Mouse (Mus musculus): ENCODE data around the gene Dab2ip. TPM values are rescaled to one million over a fixed set of nuclear protein-coding genes. Genes with fewer than 3 reads are reported as not detected.

Dab2ip gene
- 42.8 and 50.5 TPM in 2 replicates for polyA plus RNA-seq (2014; fragmentation: Nextera tagmentation; extraction: Ambion mirVana)

DNA sequence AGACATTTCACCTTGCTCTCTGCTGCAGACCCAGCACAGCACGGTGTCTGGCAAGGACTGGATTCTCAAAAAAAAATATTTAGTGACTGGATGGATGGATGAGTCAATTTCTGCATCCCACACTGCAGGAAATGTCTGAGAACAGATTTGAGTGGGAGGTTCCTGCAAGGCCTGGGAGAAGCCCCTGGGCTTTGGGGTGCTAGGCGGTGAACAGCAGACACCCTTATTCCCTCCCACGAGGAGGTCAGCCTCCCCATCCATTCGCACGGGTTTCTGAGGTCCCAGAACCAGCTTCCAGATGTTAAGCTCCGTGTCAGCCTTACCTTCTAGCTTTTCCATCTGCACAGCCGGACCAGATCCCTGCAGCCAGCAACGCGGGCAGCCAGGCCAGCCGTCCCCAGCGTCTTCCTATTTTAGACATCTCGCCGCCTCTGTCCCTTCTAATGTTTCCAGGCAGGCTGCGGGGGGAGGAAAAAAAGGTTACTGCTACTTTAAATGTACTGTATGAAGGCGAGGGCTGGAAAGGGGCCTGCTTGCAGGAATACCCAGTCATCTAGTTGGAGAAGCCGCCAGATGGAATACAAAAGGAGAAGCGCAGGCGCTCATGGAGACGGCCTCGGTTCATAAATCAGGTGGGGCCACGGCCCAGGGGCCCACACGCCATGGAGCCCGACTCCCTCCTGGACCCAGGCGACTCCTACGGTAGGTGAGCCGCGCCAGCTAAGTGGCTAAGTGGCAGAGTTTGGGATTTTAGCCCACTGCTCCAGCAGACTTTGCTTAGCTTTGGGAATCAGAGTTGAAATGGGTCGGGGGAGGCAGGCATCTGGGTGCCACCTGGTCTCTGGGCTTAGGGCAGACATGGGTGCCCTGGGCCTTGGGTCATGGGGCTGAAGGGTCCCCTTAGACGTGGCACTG, at the start of gene Dab2ip:
Gene Dab2ip, plus strand, starts transcription at position 356 of the 915 bp plus-strand sequence.
- Histone ChIP-seq H3K4me2 (ENCODE audit: low read depth, low read length) (peak within 1 kb of the TSS; percentile 49), H3K4me1 (ENCODE audit: control insufficient read depth, insufficient read depth, low read length) (peaks cover 33% of the 10 kb centered on the region), H3K27me3 (replicated peaks; ENCODE audit: control insufficient read depth, insufficient read depth, low read length) (no peaks in the 10 kb centered on the region), H3K9me3 (ENCODE audit: control insufficient read depth, low read length) (no peaks in the 10 kb centered on the region), H3K36me3 (ENCODE audit: control insufficient read depth, insufficient read depth, low read length) (no peaks in the 10 kb centered on the region), H3K9ac (ENCODE audit: low read depth, low read length) (peak within 1 kb of the TSS; percentile 50), H3K4me3 (ENCODE audit: low read depth, low read length) (peak within 1 kb of the TSS; percentile 23), H3K27ac (replicated peaks; ENCODE audit: low read depth, low read length) (peak within 1 kb of the TSS; percentile 75)
- peak; percentile 54 for DNase-seq (ENCODE audit: low spot score)
- WGBS, result 32% methylated on average over 29 of the region's 29 CpGs
- 0 out of 2 replicates have a peak, but pooled peaks have one; percentile 27 for ATAC-seq (ENCODE audit: low read depth)

DNA sequence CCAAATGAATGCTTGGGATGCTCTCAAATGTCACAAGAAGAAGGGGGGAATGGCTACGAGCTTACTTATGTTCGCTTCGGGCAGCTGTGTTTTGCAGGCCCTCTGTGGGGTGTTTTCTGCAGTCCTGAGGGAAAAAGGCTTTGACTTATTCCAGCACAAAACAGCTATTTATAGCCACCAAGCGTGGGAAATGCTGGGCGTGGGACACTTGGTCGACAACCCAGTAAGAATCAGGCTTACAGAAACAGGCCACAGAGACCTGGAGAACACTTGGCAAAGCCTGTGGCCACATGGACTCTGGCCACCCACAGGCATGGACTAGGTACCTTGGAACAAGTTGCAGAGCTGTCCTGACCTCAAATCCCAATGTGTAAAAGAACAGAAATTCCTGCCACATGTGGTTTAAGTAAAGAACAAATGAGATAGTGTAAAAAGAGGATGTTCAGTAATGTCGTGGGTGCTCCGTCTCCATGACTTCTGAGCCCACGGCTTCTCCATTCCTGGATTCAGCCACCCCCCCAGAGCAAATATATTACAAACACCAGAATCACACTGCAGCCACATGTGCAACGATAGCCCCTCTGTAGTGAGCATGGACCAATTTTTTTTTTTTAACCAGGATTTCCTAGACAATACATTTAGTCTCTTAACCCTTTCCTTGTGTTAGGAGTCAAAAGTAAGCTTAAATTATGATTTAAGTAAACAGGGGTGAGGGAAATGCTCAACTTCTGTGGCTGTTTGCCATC, 49.3 kb upstream of the Dab2ip start:
- 0 out of 2 replicates have a peak overlapping the region, but pooled peaks have one; percentile 5 for H3K4me2 ChIP-seq (ENCODE audit: low read depth, low read length)
- DNase-seq (ENCODE audit: low spot score) (peak; percentile 92), ATAC-seq (ENCODE audit: low read depth) (peak; percentile 69)
- H3K27me3 ChIP-seq (replicated peaks; ENCODE audit: control insufficient read depth, insufficient read depth, low read length), result no peaks in the 10 kb centered on the region
- WGBS, result 17% methylated on average over 10 of the region's 10 CpGs
- H3K4me3 ChIP-seq (ENCODE audit: low read depth, low read length), result no peak overlapping the region
- H3K4me1 ChIP-seq (ENCODE audit: control insufficient read depth, insufficient read depth, low read length), result peaks cover 47% of the 10 kb centered on the region
- H3K36me3 ChIP-seq (ENCODE audit: control insufficient read depth, insufficient read depth, low read length), result no peaks in the 10 kb centered on the region
- no peaks in the 10 kb centered on the region for H3K9me3 ChIP-seq (ENCODE audit: control insufficient read depth, low read length)
- peak overlapping the region; percentile 73 for H3K27ac ChIP-seq (replicated peaks; ENCODE audit: low read depth, low read length)
- H3K9ac ChIP-seq (ENCODE audit: low read depth, low read length), result no peak overlapping the region

DNA sequence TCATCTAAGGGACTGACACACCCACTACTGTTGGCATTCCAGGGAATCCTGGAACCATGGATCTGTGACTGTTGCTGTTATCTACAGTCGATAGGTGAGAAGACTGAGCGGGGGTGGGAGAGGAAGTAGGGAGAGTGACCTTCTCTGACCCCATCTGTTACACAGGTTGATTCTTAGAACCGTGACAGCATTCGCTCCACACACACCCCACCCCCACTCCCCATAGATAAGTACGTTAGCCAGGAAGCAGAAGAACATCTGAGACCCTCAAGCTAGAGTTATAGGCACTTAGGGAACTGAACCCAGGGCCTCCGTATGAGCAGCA, 48.8 kb upstream of the Dab2ip start:
- H3K4me2 ChIP-seq (ENCODE audit: low read depth, low read length), result no peak overlapping the region
- DNase-seq (ENCODE audit: low spot score) (no peak), ATAC-seq (ENCODE audit: low read depth) (no peak)
- no peaks in the 10 kb centered on the region for H3K9me3 ChIP-seq (ENCODE audit: control insufficient read depth, low read length)
- peaks cover 44% of the 10 kb centered on the region for H3K4me1 ChIP-seq (ENCODE audit: control insufficient read depth, insufficient read depth, low read length)
- no peaks in the 10 kb centered on the region for H3K36me3 ChIP-seq (ENCODE audit: control insufficient read depth, insufficient read depth, low read length)
- no peak overlapping the region for H3K9ac ChIP-seq (ENCODE audit: low read depth, low read length)
- H3K27ac ChIP-seq (replicated peaks; ENCODE audit: low read depth, low read length), result peak overlapping the region; percentile 73
- WGBS, result 21% methylated on average over 6 of the region's 6 CpGs
- H3K4me3 ChIP-seq (ENCODE audit: low read depth, low read length), result no peak overlapping the region
- H3K27me3 ChIP-seq (replicated peaks; ENCODE audit: control insufficient read depth, insufficient read depth, low read length), result no peaks in the 10 kb centered on the region

DNA sequence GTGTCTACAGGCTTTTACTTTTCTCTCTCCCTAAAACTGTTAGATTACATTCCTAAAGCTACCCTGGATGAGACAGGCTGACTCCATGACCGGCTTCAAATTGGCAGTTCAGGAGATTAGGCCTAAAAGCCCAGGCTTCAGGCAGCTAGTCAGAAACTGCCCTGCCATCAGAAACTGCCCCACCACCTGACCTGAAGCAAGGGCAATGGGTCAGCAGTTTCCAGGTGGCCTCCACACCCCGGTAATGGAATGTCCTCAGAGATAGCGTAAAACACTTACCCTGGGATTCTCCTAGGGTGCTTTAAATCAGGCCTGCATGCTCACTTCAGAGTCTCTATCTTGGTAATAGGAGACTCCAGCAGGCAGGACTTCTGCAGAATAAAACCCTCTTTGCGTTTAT, 48.2 kb upstream of the Dab2ip start:
- Histone ChIP-seq H3K4me1 (ENCODE audit: control insufficient read depth, insufficient read depth, low read length) (peaks cover 40% of the 10 kb centered on the region), H3K9me3 (ENCODE audit: control insufficient read depth, low read length) (no peaks in the 10 kb centered on the region), H3K27me3 (replicated peaks; ENCODE audit: control insufficient read depth, insufficient read depth, low read length) (no peaks in the 10 kb centered on the region), H3K27ac (replicated peaks; ENCODE audit: low read depth, low read length) (0 out of 2 replicates have a peak overlapping the region, but pooled peaks have one; percentile 73), H3K36me3 (ENCODE audit: control insufficient read depth, insufficient read depth, low read length) (no peaks in the 10 kb centered on the region), H3K4me2 (ENCODE audit: low read depth, low read length) (no peak overlapping the region), H3K9ac (ENCODE audit: low read depth, low read length) (no peak overlapping the region), H3K4me3 (ENCODE audit: low read depth, low read length) (no peak overlapping the region)
- DNase-seq (ENCODE audit: low spot score) (no peak), ATAC-seq (ENCODE audit: low read depth) (no peak)
- 43% methylated on average over 4 of the region's 4 CpGs for WGBS

DNA sequence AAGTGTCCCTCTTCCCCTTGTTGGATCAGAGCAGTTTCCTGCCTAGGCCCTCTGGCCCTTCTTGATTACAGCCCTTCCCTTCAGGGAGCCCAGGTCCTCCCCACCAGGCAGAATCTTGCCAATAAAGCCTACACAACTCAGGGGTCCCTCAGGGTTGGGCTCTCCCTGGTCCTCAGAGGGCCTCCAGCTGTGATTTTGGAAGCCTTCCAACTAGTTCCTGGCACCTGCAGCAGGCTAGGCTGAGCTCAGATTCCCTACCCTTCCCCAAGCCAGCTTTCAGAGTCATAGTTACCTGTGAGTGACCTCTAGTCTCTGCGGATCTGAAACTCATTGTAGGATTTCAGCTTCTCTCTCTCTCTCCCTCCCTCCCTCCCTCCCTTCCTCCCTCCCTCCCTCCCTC, 47.1 kb upstream of the Dab2ip start:
- Histone ChIP-seq H3K9ac (ENCODE audit: low read depth, low read length) (no peak overlapping the region), H3K4me1 (ENCODE audit: control insufficient read depth, insufficient read depth, low read length) (peaks cover 44% of the 10 kb centered on the region), H3K4me3 (ENCODE audit: low read depth, low read length) (no peak overlapping the region), H3K27me3 (replicated peaks; ENCODE audit: control insufficient read depth, insufficient read depth, low read length) (no peaks in the 10 kb centered on the region), H3K4me2 (ENCODE audit: low read depth, low read length) (no peak overlapping the region), H3K36me3 (ENCODE audit: control insufficient read depth, insufficient read depth, low read length) (no peaks in the 10 kb centered on the region), H3K27ac (replicated peaks; ENCODE audit: low read depth, low read length) (no peak overlapping the region), H3K9me3 (ENCODE audit: control insufficient read depth, low read length) (no peaks in the 10 kb centered on the region)
- ATAC-seq (ENCODE audit: low read depth), result peak; percentile 30; the same call in 1 of the 2 replicates
- 25% methylated on average over 1 of the region's 1 CpGs for WGBS
- peak; percentile 59 for DNase-seq (ENCODE audit: low spot score)

DNA sequence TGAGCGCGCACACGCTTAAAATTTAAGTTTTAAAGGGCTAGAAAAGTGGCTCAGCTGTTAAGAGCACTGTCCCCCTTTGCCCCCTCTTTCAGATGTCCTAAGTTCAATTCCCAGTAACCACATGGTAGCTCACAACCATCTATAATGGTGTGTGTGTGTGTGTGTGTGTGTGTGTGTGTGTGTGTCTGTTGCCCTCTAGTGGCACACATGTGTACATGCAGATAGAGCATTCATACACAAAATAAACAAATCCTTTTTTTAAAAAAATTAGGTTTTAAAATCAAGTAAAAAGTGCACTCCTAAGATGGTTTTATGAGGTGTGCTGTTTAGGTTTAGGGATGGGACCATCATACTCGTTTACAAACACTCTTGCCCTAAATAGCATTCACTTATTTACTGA, 45.8 kb upstream of the Dab2ip start:
- Histone ChIP-seq H3K27ac (replicated peaks; ENCODE audit: low read depth, low read length) (no peak overlapping the region), H3K9ac (ENCODE audit: low read depth, low read length) (no peak overlapping the region), H3K4me3 (ENCODE audit: low read depth, low read length) (no peak overlapping the region), H3K4me1 (ENCODE audit: control insufficient read depth, insufficient read depth, low read length) (peaks cover 37% of the 10 kb centered on the region), H3K27me3 (replicated peaks; ENCODE audit: control insufficient read depth, insufficient read depth, low read length) (no peaks in the 10 kb centered on the region), H3K36me3 (ENCODE audit: control insufficient read depth, insufficient read depth, low read length) (no peaks in the 10 kb centered on the region), H3K9me3 (ENCODE audit: control insufficient read depth, low read length) (no peaks in the 10 kb centered on the region), H3K4me2 (ENCODE audit: low read depth, low read length) (no peak overlapping the region)
- DNase-seq (ENCODE audit: low spot score) (no peak), ATAC-seq (ENCODE audit: low read depth) (no peak)
- WGBS, result 95% methylated on average over 4 of the region's 4 CpGs

DNA sequence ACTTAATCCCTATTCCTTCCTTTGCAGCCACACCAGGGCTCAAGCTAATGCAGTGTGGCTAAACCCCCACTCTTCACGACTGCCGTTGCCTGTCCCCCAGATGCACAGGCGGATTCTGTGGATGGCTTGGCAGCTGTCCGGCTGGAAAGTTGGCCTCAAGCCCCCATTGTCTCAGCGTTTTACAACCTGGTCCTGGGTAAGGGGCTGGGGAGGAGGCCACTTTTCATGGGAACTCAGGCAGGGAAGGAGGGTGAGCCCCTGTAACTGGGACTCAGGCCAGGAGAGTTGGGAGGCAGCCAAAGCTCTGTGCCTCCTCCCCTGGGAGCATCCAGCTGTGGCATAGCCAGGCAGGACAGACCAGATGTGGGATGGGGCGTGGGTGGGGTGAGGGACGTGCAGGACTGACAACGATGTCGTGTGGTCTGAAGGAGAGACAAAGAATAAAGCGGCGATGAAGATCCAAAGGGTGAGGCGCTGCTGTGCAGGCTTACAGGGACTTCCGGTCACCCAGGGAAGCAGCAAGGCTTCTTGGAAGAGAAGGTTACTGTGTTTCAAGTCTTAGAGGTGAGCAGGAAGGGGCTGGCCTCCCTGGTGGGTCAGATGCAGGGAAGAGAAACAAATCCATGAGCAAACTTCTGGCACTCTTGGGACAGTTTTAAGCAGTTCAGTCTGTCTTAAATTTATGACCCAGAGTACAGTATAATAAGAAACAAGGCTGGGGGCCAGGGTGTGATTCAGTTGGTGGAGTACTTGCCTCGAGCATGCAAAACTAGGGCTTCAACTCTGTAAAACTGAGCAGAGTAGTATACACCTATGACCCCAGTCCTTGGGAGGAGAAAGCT, 43.8 kb upstream of the Dab2ip start:
- Histone ChIP-seq H3K4me1 (ENCODE audit: control insufficient read depth, insufficient read depth, low read length) (peaks cover 22% of the 10 kb centered on the region), H3K9me3 (ENCODE audit: control insufficient read depth, low read length) (peaks cover 5% of the 10 kb centered on the region; the same call in 1 of the 2 replicates), H3K4me3 (ENCODE audit: low read depth, low read length) (no peak overlapping the region), H3K9ac (ENCODE audit: low read depth, low read length) (0 out of 2 replicates have a peak overlapping the region, but pooled peaks have one; percentile 6), H3K4me2 (ENCODE audit: low read depth, low read length) (peak overlapping the region; percentile 27), H3K27me3 (replicated peaks; ENCODE audit: control insufficient read depth, insufficient read depth, low read length) (no peaks in the 10 kb centered on the region), H3K27ac (replicated peaks; ENCODE audit: low read depth, low read length) (peak overlapping the region; percentile 88), H3K36me3 (ENCODE audit: control insufficient read depth, insufficient read depth, low read length) (no peaks in the 10 kb centered on the region)
- ATAC-seq (ENCODE audit: low read depth) (peak; percentile 91), DNase-seq (ENCODE audit: low spot score) (peak; percentile 96)
- 22% methylated on average over 14 of the region's 14 CpGs for WGBS
